Mouse (Mus musculus): Measurements from ENCODE around the gene Gm49393.
"Not testable (repeated sequence)": the region's sequence is repeated elsewhere in the genome, so short reads cannot be mapped to it uniquely, and the experiment has no call there.

GRCm38 (mm10) chr13:60972319-60972718, 36.9 kb upstream of the Gm49393 start:
- TF ChIP-seq CTCF (conservative IDR thresholded peaks at IDR 0.05; ENCODE audit: low read length); POU5F1 (IDR thresholded peaks at IDR 0.05; ENCODE audit: borderline replicate concordance, low read length): not testable (repeated sequence)

All from E14TG2a.4 (cell line).